8 mouse cellular contexts compared by ENCODE assay signal in the genomic region with DNA sequence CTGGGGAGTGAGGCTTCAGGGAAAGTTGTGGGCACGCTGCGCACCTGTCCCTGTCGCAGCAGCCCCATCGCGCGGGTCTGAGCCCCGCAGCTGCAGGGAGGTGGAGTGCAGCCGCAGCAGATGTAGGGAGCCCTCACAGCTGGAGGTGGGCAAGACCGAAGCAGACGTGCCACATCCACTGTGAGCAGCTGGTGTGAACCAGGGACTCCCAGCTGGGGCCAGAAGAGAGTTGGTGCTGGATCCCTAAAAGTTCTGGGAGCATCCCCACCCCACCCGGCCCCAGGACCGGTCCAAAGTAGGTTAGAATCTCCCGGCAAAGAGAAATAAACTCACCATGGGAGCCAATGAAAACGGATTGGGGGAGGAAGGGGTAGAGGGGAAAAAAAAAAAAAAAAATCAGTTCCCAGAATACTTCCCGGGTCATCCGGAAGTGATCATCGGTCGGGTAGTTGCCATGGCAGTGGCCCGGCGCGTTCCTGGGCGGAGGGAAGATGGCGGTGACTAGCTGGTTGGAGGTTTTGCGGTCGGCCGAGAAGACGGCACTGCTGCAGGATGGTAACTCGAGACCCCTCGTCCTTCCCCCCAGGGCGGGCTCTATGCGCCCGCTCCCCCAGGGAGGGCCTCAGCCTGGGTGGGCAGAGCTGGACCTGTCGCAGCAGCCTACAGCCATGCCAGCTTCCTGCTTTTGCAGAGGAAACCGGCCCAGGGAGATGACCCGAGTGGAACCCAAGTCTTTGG. TPM values are rescaled to one million over a fixed set of nuclear protein-coding genes. Genes with fewer than 3 reads are reported as not detected.
A peak's percentile ranks its signal among the peaks of the same experiment; 100 is the strongest.
DNase-seq lines count a peak whose midpoint lies in the region; ATAC-seq lines count a peak whose summit lies in the region.

A gene (minus strand): TSS at position 379 of the 738 bp plus-strand sequence.
A gene (plus strand): TSS at position 463 of the 738 bp plus-strand sequence.

- ATAC-seq in intestine, embryonic 14.5 days (replicated peaks; ENCODE audit: low FRiP score, low TSS enrichment, low read depth): peak; percentile 86

- H3K36me3 ChIP-seq in intestine, embryonic 14.5 days (ENCODE audit: control insufficient read depth, insufficient read depth, low read length): no peaks in the 10 kb centered on the region

- WGBS in intestine, embryonic 14.5 days: 0% methylated on average over 35 of the region's 35 CpGs

- H3K4me2 ChIP-seq in intestine, embryonic 14.5 days (ENCODE audit: low read length): peak within 1 kb of the TSS; percentile 98

- DNase-seq in adrenal gland, adult 18-20 months (ENCODE audit: low spot score in 2 of 2): peak; percentile 72 to 83
- peak; percentile 91 for DNase-seq in embryo, embryonic 10.5 days (ENCODE audit: low spot score)
- peak; percentile 87 for DNase-seq in gastrocnemius, postnatal 14 days
- peak; percentile 91 for DNase-seq in intestine, embryonic 14.5 days (ENCODE audit: low spot score)
- DNase-seq in left cerebral cortex, postnatal 25 days (ENCODE audit: low spot score in 2 of 2): peak; percentile 83 to 91
- peak; percentile 85 for DNase-seq in mesoderm, embryonic 11.5 days (ENCODE audit: low read depth, low spot score)
- peak; percentile 73 to 82 for DNase-seq in right cerebral cortex, postnatal 36 days (ENCODE audit: low spot score in 2 of 2)
- peak; percentile 82 to 89 for DNase-seq in urinary bladder, postnatal 4 days (ENCODE audit: low spot score in 2 of 2)

- peak within 1 kb of the TSS; percentile 64 for H3K9ac ChIP-seq in intestine, embryonic 14.5 days (ENCODE audit: low read length)

- intact Hi-C loops in gastrocnemius, postnatal 14 days (cut with DNase I; ENCODE audit: low total_unique reads): no loop called here
- intact Hi-C loops in left cerebral cortex, postnatal 25 days (cut with DNase I): no loop called here

- peak within 1 kb of the TSS; percentile 34; the same call in 1 of the 2 replicates for H3K27ac ChIP-seq in intestine, embryonic 14.5 days (ENCODE audit: low read depth)

- H3K27me3 ChIP-seq in intestine, embryonic 14.5 days (replicated peaks; ENCODE audit: control insufficient read depth, insufficient read depth, low read length): no peaks in the 10 kb centered on the region

- no peaks in the 10 kb centered on the region for H3K9me3 ChIP-seq in intestine, embryonic 14.5 days (ENCODE audit: control insufficient read depth, low read length)

- H3K4me3 ChIP-seq in intestine, embryonic 14.5 days (ENCODE audit: low read depth, low read length): peak within 1 kb of the TSS; percentile 78

- H3K4me1 ChIP-seq in intestine, embryonic 14.5 days (replicated peaks; ENCODE audit: control insufficient read depth, insufficient read depth, low read length): peaks cover 7% of the 10 kb centered on the region; the same call in 1 of the 2 replicates

RNA-seq across cellular contexts. Expression of the first gene that starts in this region (rescaled TPM):
- 10 to 100 TPM in 1 of 2 experiments, 1 to 10 TPM in 1; 9.4 to 11.0 TPM for total RNA-seq in adrenal gland, adult 18-20 months (2021)
- total RNA-seq in gastrocnemius, postnatal 14 days (2021): 10 to 100 TPM; 11.2 to 11.3 TPM
- 13.5 and 14.3 TPM in 2 replicates for polyA plus RNA-seq in intestine, embryonic 14.5 days (2014; fragmentation: Nextera tagmentation; extraction: Ambion mirVana)
- total RNA-seq in left cerebral cortex, postnatal 25 days (2021): 1 to 10 TPM; 8.6 to 8.7 TPM

RNA-seq across cellular contexts. Expression of the second gene that starts in this region (rescaled TPM):
- 10 to 100 TPM; 28.4 to 33.9 TPM for total RNA-seq in adrenal gland, adult 18-20 months (2021)
- total RNA-seq in gastrocnemius, postnatal 14 days (2021): 10 to 100 TPM; 12.8 to 13.5 TPM
- polyA plus RNA-seq in intestine, embryonic 14.5 days (2014; fragmentation: Nextera tagmentation; extraction: Ambion mirVana): 41.8 and 44.0 TPM in 2 replicates
- 10 to 100 TPM; 70.4 to 71.2 TPM for total RNA-seq in left cerebral cortex, postnatal 25 days (2021)

Comparison
In these comparisons a context has a peak if more than half of its experiments do, and no peak if none do; other contexts are left out.
1. Peak in every context shown above with its lines: DNase-seq, ATAC-seq, H3K4me3 ChIP-seq and H3K27ac ChIP-seq.